Mouse (Mus musculus) hindlimb bud, embryonic 11.5 days (tissue): ENCODE data around the gene Nt5c2.

Experiments used
- DNase-seq: peaks from one replicate; pipeline ENCODE4 v3.0.0-alpha.2; 2012; ENCODE audit warnings: low read depth, low spot score; ENCODE audit errors: extremely low spot score

Nt5c2 gene

DNA sequence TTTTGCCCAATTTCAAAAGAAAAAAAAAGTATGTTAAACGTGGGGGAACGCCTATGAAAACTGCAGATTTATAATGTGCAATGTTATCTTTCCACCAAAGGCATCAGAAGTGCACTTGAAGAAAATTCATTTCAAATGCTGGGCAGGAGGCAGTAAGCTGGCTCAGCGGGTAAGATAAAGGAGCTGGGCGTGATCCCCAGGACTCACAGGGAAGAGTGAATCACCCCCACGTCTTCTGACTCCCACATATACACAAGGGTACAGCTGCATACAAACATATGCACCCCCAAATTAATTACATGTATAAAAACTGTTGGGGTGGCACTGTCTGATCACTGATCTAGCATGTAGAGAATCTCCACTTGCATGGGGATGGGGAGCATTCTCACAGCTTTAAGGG is 82.3 kb downstream of the Nt5c2 start:
- DNase-seq: no peak

GRCm38 (mm10) chr19:46930026-46930425 is 84.9 kb downstream of the Nt5c2 start:
- no peak for DNase-seq

DNA sequence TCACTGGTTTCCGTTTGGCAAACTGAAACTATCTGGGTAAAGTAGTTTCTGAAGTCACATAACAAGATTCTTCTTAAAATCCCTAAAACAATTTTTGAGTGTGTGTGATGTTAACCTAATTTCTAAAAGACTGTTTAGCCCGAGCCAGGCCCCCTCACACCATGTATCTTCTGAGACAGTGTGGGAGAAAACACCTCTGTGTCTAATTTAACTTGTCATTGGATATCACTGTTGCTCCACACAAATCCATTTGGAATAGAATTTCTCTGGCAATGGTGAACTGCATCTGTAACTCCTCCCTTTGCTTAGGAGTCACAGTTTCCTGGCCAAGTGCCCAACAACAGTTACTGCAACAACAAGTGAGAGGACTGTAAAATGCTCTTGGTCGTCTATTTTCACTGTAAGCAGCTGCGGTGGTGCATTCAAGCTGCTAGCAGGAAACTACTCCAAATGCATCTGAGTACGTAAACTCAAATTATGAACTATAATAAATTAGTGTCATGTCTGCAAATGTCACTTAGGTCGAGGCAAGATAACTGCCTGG is 85.8 kb downstream of the Nt5c2 start:
- no peak for DNase-seq

GRCm38 (mm10) chr19:46928136-46928535 is 86.8 kb downstream of the Nt5c2 start:
- no peak for DNase-seq

- no peak for DNase-seq
Observed at GRCm38 (mm10) chr19:46926951-46927350, 88.0 kb downstream of the Nt5c2 start.

GRCm38 (mm10) chr19:46926357-46926756 is 88.6 kb downstream of the Nt5c2 start:
- no peak for DNase-seq

- no peak for DNase-seq
Observed at GRCm38 (mm10) chr19:46920571-46920970, 94.4 kb downstream of the Nt5c2 start.

DNA sequence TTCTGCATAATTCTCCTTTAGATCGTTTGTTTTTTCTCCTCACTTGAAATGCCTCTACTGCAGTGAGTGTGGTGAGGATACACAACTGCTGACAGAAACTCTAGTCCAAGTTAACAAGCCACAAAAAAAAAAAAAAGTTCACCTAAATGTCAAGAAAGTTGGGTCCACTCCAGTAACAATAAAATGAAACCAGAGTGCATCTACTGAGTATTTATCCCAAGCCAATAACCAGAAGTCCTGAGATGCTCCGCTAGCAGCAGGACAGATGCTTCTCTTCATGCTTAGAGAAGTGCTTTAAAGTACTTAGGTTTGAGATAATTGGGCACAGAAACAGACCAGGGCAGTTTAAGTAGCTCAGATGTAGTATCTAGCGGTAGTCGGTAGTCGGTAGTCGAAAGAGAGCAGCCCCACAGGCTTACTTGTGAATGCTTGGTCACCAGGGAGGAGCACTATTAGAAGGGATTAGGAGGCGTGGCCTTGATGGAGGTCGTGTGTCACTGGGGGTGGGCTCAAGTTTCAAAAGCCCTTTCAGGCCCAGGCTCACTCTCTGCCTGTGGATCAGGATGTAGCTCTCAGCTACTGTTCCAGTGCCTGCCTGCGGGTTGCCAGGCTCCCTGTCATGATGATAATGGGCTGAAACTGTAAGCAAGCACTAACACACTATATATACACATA is 99.4 kb downstream of the Nt5c2 start:
- no peak for DNase-seq

DNA sequence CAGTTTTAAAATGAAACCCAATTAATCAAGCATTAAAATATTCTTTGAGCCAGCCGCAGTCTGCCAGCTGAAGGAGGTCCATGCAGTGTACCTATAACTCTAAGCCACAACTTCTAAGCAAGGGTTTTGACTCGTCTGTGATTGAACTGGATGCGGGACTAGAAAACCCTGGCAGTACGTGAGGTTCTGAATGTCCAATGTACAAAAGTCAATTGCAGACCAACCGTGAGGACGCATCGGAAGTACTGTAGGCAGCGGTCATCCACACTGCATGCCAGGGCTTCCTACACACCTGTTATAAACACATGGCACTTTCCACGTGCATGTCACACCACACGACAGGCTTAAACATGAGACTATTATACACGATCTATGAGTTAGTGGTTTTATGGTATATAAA is 101.3 kb downstream of the Nt5c2 start:
- no peak for DNase-seq

GRCm38 (mm10) chr19:46911492-46911891 is 103.5 kb downstream of the Nt5c2 start:
- DNase-seq: no peak

DNA sequence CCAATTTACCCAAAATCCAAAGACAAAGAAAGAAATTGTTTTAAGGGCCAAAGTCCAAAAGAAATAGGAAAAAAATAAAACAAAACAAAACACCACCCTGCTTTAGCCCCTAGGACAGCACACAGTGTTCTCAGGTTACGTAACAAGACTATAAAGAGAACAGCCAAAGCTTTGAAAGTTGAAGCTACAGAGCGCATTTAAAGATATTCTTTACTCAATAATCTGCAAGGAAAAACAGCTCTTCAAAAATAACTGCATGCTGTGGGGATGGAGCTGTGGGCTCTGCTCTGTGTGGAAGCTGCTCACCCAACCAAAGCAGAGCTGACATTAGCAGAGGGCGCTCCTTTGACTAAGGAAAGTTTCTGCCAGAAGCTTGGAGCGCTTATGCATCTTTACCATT is 106.0 kb downstream of the Nt5c2 start:
- DNase-seq: no peak

- DNase-seq: no peak
Observed at GRCm38 (mm10) chr19:46908207-46908606, 106.7 kb downstream of the Nt5c2 start.

GRCm38 (mm10) chr19:46905971-46906370 is 109.0 kb downstream of the Nt5c2 start:
- DNase-seq: no peak

GRCm38 (mm10) chr19:46905383-46905782 is 109.6 kb downstream of the Nt5c2 start:
- DNase-seq: no peak

- no peak for DNase-seq
Observed at GRCm38 (mm10) chr19:46904907-46905306, 110.0 kb downstream of the Nt5c2 start.

GRCm38 (mm10) chr19:46903379-46903778 is 111.6 kb downstream of the Nt5c2 start:
- DNase-seq: no peak

GRCm38 (mm10) chr19:46901323-46901722 is 113.6 kb downstream of the Nt5c2 start:
- DNase-seq: no peak

GRCm38 (mm10) chr19:46900786-46901185 is 114.2 kb downstream of the Nt5c2 start:
- no peak for DNase-seq

DNA sequence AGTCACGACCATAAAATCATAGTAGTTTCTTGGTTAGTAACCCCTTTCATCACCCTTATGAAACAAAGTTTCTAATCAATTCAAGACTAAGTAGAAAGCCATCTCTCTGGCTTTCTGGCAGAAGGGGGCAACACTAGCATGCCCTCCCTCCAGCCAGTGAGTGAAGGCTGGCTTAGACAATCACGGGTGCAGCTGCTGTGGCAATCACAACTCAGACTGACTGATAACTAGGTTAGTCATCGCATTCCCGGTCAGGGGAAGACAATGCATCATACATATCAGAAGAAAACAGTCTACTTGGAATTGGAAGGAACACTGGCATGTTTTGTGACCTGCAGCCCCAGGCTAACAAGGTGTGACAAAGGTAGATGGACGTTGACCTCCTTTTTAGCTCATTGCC is 115.1 kb downstream of the Nt5c2 start:
- no peak for DNase-seq

DNA sequence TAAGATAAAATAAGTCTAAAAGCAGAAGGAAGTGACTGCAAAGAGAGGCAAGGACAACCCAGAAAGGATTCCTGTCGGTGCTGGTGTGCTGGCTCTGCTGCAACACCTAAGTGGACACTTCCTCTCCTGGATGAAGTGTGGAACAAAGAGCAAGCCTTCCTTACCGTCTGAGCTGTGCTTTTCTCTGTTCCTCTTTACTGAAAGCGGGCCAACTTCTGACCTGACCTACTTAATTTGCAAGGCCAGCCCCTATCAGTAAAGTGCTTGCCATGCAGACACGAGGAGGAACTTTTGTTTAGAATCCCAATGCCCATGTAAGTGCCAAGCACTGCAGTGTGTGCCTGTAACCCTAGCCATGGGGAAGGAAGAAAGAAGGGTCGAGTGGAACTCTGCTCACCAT is 115.6 kb downstream of the Nt5c2 start:
- DNase-seq: no peak

DNA sequence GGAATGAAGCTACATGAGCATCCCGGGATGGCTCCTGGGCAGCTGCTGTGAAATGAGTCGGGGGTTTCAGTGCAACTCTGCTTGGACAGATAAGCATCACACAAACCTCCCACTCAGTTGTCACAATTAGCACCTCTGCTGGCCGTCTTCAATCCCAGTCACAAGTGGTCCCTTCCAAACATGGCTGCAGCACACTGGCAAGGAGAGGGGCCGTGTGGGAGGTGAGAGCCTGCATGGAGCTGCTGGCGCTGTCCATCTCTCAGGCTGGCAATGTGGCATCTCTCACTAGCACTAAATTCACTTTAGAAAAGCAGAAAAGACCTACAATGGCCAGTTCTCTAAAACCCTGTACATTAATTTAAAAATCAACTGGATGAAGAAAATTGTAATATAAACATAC is 116.7 kb downstream of the Nt5c2 start:
- no peak for DNase-seq

- no peak for DNase-seq
Observed at GRCm38 (mm10) chr19:46897135-46897534, 117.8 kb downstream of the Nt5c2 start.

DNA sequence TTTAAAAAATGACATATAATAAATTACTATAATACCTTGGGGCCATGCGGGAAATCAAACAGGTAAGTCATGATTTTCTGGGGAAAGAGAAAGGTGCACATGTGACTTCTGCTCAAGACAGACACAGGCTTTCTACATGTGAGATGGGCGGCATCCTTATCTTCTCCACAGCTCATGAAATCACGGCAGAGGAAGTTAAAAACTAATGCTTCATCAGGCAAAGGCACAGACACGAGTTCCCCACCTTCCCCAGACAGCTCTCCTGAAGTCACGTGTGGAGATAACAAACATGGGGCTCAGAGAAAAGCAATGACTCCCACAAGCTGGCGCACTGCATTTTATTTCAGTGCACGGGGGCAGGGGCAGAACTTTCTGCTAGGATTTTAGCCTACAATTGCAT is 121.5 kb downstream of the Nt5c2 start:
- no peak for DNase-seq
